Mouse (Mus musculus): ENCODE measurements around the gene Garnl3. TPM values are rescaled to one million over a fixed set of nuclear protein-coding genes. Genes with fewer than 3 reads are reported as not detected.

Garnl3 gene
- total RNA-seq (2022) = 100 to 1,000 TPM in 3 of 4 experiments, 10 to 100 TPM in 1; 90.0 to 133 (median 114) TPM

GRCm38 (mm10) chr2:33131500-33132092, at the start of gene Garnl3:
TSS of gene Garnl3 (minus strand) at chr2:33131654.
- peak; percentile 30 to 81 for DNase-seq (ENCODE audit: low spot score in 2 of 2)

GRCm38 (mm10) chr2:33179930-33180630, 48.6 kb upstream of the Garnl3 start:
- DNase-seq (ENCODE audit: low spot score in 2 of 2) = no peak

- no peak for DNase-seq (ENCODE audit: low spot score in 2 of 2)
Measured at GRCm38 (mm10) chr2:33179171-33179929, 47.9 kb upstream of the Garnl3 start.

- peak in 1 of 2 experiments; percentile 44 for DNase-seq (ENCODE audit: low spot score in 2 of 2)
Measured at GRCm38 (mm10) chr2:33178243-33178932, 46.9 kb upstream of the Garnl3 start.

- DNase-seq (ENCODE audit: low spot score in 2 of 2) = no peak
Measured at GRCm38 (mm10) chr2:33177443-33178242, 46.2 kb upstream of the Garnl3 start.

GRCm38 (mm10) chr2:33176921-33177320, 45.5 kb upstream of the Garnl3 start:
- DNase-seq (ENCODE audit: low spot score in 2 of 2) = no peak

- DNase-seq (ENCODE audit: low spot score in 2 of 2) = no peak
Measured at GRCm38 (mm10) chr2:33176516-33176915, 45.1 kb upstream of the Garnl3 start.

- no peak for DNase-seq (ENCODE audit: low spot score in 2 of 2)
Measured at GRCm38 (mm10) chr2:33173686-33174085, 42.2 kb upstream of the Garnl3 start.

GRCm38 (mm10) chr2:33173126-33173525, 41.7 kb upstream of the Garnl3 start:
- no peak for DNase-seq (ENCODE audit: low spot score in 2 of 2)

- DNase-seq (ENCODE audit: low spot score in 2 of 2) = no peak
Measured at GRCm38 (mm10) chr2:33170777-33171565, 39.5 kb upstream of the Garnl3 start.

GRCm38 (mm10) chr2:33169445-33169844, 38.0 kb upstream of the Garnl3 start:
- no peak for DNase-seq (ENCODE audit: low spot score in 2 of 2)

- no peak for DNase-seq (ENCODE audit: low spot score in 2 of 2)
Measured at GRCm38 (mm10) chr2:33167060-33167459, 35.6 kb upstream of the Garnl3 start.

GRCm38 (mm10) chr2:33165710-33166374, 34.4 kb upstream of the Garnl3 start:
- no peak for DNase-seq (ENCODE audit: low spot score in 2 of 2)

- no peak for DNase-seq (ENCODE audit: low spot score in 2 of 2)
Measured at GRCm38 (mm10) chr2:33165229-33165628, 33.8 kb upstream of the Garnl3 start.

GRCm38 (mm10) chr2:33164646-33165045, 33.2 kb upstream of the Garnl3 start:
- no peak for DNase-seq (ENCODE audit: low spot score in 2 of 2)

GRCm38 (mm10) chr2:33162126-33162525, 30.7 kb upstream of the Garnl3 start:
- DNase-seq (ENCODE audit: low spot score in 2 of 2) = no peak

GRCm38 (mm10) chr2:33160326-33160973, 29.0 kb upstream of the Garnl3 start:
- no peak for DNase-seq (ENCODE audit: low spot score in 2 of 2)

GRCm38 (mm10) chr2:33159593-33159992, 28.1 kb upstream of the Garnl3 start:
- no peak for DNase-seq (ENCODE audit: low spot score in 2 of 2)

GRCm38 (mm10) chr2:33158895-33159294, 27.4 kb upstream of the Garnl3 start:
- DNase-seq (ENCODE audit: low spot score in 2 of 2) = no peak

Measured in left cerebral cortex, adult 8-10 months (tissue).